9 mouse cellular contexts compared by ENCODE assay signal in genomic region chr19:6321786-6322621, GRCm38 (mm10). TPM values are rescaled to one million over a fixed set of nuclear protein-coding genes. Genes with fewer than 3 reads are reported as not detected.
DNase-seq lines count a peak whose midpoint lies in the region; ATAC-seq and TF ChIP-seq lines count a peak whose summit lies in the region.
"Had no signal": no experiment of that assay in that cellular context is flagged by ENCODE, and none has a peak within 500 bp of the region (broad histone marks: within the 10 kb centered on the region; RNA-seq: fewer than 3 reads in every experiment).

No protein-coding gene starts in this region.

- no peak overlapping the region for H3K9ac ChIP-seq in kidney, embryonic 14.5 days (ENCODE audit: low read depth, low read length)
- no peak overlapping the region for H3K9ac ChIP-seq in midbrain, embryonic 13.5 days (replicated peaks)
- H3K9ac ChIP-seq: liver, embryonic 15.5 days had no signal

- H3K4me3 ChIP-seq in kidney, embryonic 14.5 days (ENCODE audit: low read length): no peak overlapping the region
- H3K4me3 ChIP-seq in E14TG2a.4 (replicated peaks; ENCODE audit: low read length): peak overlapping the region; percentile 62
- H3K4me3 ChIP-seq in midbrain, embryonic 13.5 days (replicated peaks): no peak overlapping the region
- H3K4me3 ChIP-seq: liver, embryonic 15.5 days had no signal

- no peak overlapping the region for H3K4me2 ChIP-seq in kidney, embryonic 14.5 days (replicated peaks; ENCODE audit: low read depth, low read length)
- H3K4me2 ChIP-seq in midbrain, embryonic 13.5 days (replicated peaks): no peak overlapping the region
- H3K4me2 ChIP-seq: liver, embryonic 15.5 days had no signal

- 76% methylated on average over 33 of the region's 33 CpGs for WGBS in kidney, embryonic 14.5 days
- WGBS in midbrain, embryonic 13.5 days: 87% methylated on average over 33 of the region's 33 CpGs

- no peaks in the 10 kb centered on the region for H3K27me3 ChIP-seq in kidney, embryonic 14.5 days (ENCODE audit: control insufficient read depth, insufficient read depth, low read length)
- H3K27me3 ChIP-seq in E14TG2a.4 (ENCODE audit: insufficient read depth, low read length): no peaks in the 10 kb centered on the region
- no peaks in the 10 kb centered on the region for H3K27me3 ChIP-seq in midbrain, embryonic 13.5 days
- H3K27me3 ChIP-seq: liver, embryonic 15.5 days had no signal

- TF ChIP-seq CTCF in E14TG2a.4 (conservative IDR thresholded peaks at IDR 0.05; ENCODE audit: low read length): no peak

- no peaks in the 10 kb centered on the region for H3K4me1 ChIP-seq in kidney, embryonic 14.5 days (ENCODE audit: control insufficient read depth, insufficient read depth, low read length)
- H3K4me1 ChIP-seq in E14TG2a.4 (replicated peaks; ENCODE audit: low read depth, low read length): peaks cover 61% of the 10 kb centered on the region
- H3K4me1 ChIP-seq in midbrain, embryonic 13.5 days (replicated peaks): no peaks in the 10 kb centered on the region

- no peak overlapping the region for H3K27ac ChIP-seq in kidney, embryonic 14.5 days (ENCODE audit: low read depth, low read length)
- H3K27ac ChIP-seq in midbrain, embryonic 13.5 days: no peak overlapping the region
- H3K27ac ChIP-seq: liver, embryonic 15.5 days had no signal

- no peaks in the 10 kb centered on the region for H3K9me3 ChIP-seq in kidney, embryonic 14.5 days (ENCODE audit: control insufficient read depth, low read length)
- H3K9me3 ChIP-seq in E14TG2a.4 (ENCODE audit: low read length): no peaks in the 10 kb centered on the region
- no peaks in the 10 kb centered on the region for H3K9me3 ChIP-seq in midbrain, embryonic 13.5 days
- H3K9me3 ChIP-seq: liver, embryonic 15.5 days had no signal

- DNase-seq in kidney, postnatal 25 days: no peak
- peak; percentile 62 to 64 for DNase-seq in adrenal gland, postnatal 36 days
- peak; percentile 76 for DNase-seq in lung, postnatal 10 days
- no peak for DNase-seq in frontal cortex, postnatal 10 days (ENCODE audit: low spot score in 2 of 2)
- no peak for DNase-seq in right cerebral cortex, adult 2 months (ENCODE audit: low spot score in 2 of 2)

- peaks cover 33% of the 10 kb centered on the region for H3K36me3 ChIP-seq in kidney, embryonic 14.5 days (ENCODE audit: control insufficient read depth, insufficient read depth, low read length)
- peaks cover 96% of the 10 kb centered on the region for H3K36me3 ChIP-seq in E14TG2a.4 (ENCODE audit: insufficient read depth, low read length)
- H3K36me3 ChIP-seq in midbrain, embryonic 13.5 days: peaks cover 31% of the 10 kb centered on the region

- ATAC-seq in kidney, embryonic 14.5 days (ENCODE audit: low FRiP score, low TSS enrichment): peak; percentile 41; the same call in 1 of the 2 replicates
- no peak for ATAC-seq in midbrain, embryonic 13.5 days

RNA-seq across cellular contexts. Expression of gene Men1, which starts 12.8 kb away (rescaled TPM):
- 46.1 and 49.1 TPM in 2 replicates for polyA plus RNA-seq in kidney, embryonic 14.5 days (2014; fragmentation: Nextera tagmentation; extraction: Ambion mirVana)
- total RNA-seq in adrenal gland, postnatal 36 days (2021): 10 to 100 TPM; 48.7 to 56.3 TPM
- polyA plus RNA-seq in midbrain, embryonic 13.5 days (2015; fragmentation: Nextera tagmentation; extraction: Ambion mirVana): 74.4 and 81.1 TPM in 2 replicates

RNA-seq across cellular contexts. Expression of gene Cdc42bpg, which starts 15.7 kb away (rescaled TPM):
- 0.89 and 2.0 TPM in 2 replicates for polyA plus RNA-seq in kidney, embryonic 14.5 days (2014; fragmentation: Nextera tagmentation; extraction: Ambion mirVana)
- total RNA-seq in adrenal gland, postnatal 36 days (2021): 10 to 100 TPM; 22.6 to 23.5 TPM
- 0.39 and 0.46 TPM in 2 replicates for polyA plus RNA-seq in midbrain, embryonic 13.5 days (2015; fragmentation: Nextera tagmentation; extraction: Ambion mirVana)

RNA-seq across cellular contexts. Expression of gene Map4k2, which starts 18.9 kb away (rescaled TPM):
- 12.5 and 12.8 TPM in 2 replicates for polyA plus RNA-seq in kidney, embryonic 14.5 days (2014; fragmentation: Nextera tagmentation; extraction: Ambion mirVana)
- total RNA-seq in adrenal gland, postnatal 36 days (2021): 10 to 100 TPM; 29.9 to 32.2 TPM
- 13.6 and 17.1 TPM in 2 replicates for polyA plus RNA-seq in midbrain, embryonic 13.5 days (2015; fragmentation: Nextera tagmentation; extraction: Ambion mirVana)

RNA-seq across cellular contexts. Expression of gene Sf1, which starts 41.5 kb away (rescaled TPM):
- polyA plus RNA-seq in kidney, embryonic 14.5 days (2014; fragmentation: Nextera tagmentation; extraction: Ambion mirVana): 127 and 183 TPM in 2 replicates
- 100 to 1,000 TPM; 169 to 224 TPM for total RNA-seq in adrenal gland, postnatal 36 days (2021)
- polyA plus RNA-seq in midbrain, embryonic 13.5 days (2015; fragmentation: Nextera tagmentation; extraction: Ambion mirVana): 120 and 128 TPM in 2 replicates

RNA-seq across cellular contexts. Expression of gene Ehd1, which starts 45.5 kb away (rescaled TPM):
- polyA plus RNA-seq in kidney, embryonic 14.5 days (2014; fragmentation: Nextera tagmentation; extraction: Ambion mirVana): 38.3 and 46.0 TPM in 2 replicates
- total RNA-seq in adrenal gland, postnatal 36 days (2021): 100 to 1,000 TPM; 119 to 188 TPM
- polyA plus RNA-seq in midbrain, embryonic 13.5 days (2015; fragmentation: Nextera tagmentation; extraction: Ambion mirVana): 89.7 and 93.8 TPM in 2 replicates

Comparison
In these comparisons a context has a peak if more than half of its experiments do, and no peak if none do; other contexts are left out.
1. DNase-seq: peak in adrenal gland, postnatal 36 days (2 of 2) and lung, postnatal 10 days (single experiment); none in kidney, postnatal 25 days (0 of 2), frontal cortex, postnatal 10 days (0 of 2) and right cerebral cortex, adult 2 months (0 of 2).